In genomic region chr9:20384532-20385342, GRCm38 (mm10) we compare ENCODE assay signal across 8 mouse cellular contexts. TPM values are rescaled to one million over a fixed set of nuclear protein-coding genes. Genes with fewer than 3 reads are reported as not detected.
A peak's percentile ranks its signal among the peaks of the same experiment; 100 is the strongest.
DNase-seq lines count a peak whose midpoint lies in the region; ATAC-seq lines count a peak whose summit lies in the region.

Gene Zfp560, minus strand, starts transcription at chr9:20385177.

- peak within 1 kb of the TSS; percentile 88 for H3K27ac ChIP-seq in heart, embryonic 10.5 days
- peak within 1 kb of the TSS; percentile 75 for H3K27ac ChIP-seq in kidney, embryonic 15.5 days

- DNase-seq in B cell, adult 2 months = peak; percentile 94 to 95
- peak; percentile 96 for DNase-seq in brain, adult 2 months (ENCODE audit: low read depth, low spot score)
- DNase-seq in heart, embryonic 10.5 days (ENCODE audit: low spot score) = peak; percentile 95
- peak; percentile 91 for DNase-seq in liver
- peak; percentile 88 to 95 for DNase-seq in spleen, postnatal 4 days (ENCODE audit: low spot score in 2 of 2)

- no peaks in the 10 kb centered on the region for H3K27me3 ChIP-seq in heart, embryonic 10.5 days (ENCODE audit: insufficient read depth, poor library complexity, severe bottlenecking)
- H3K27me3 ChIP-seq in kidney, embryonic 15.5 days = no peaks in the 10 kb centered on the region

- peak within 1 kb of the TSS; percentile 74 for H3K4me3 ChIP-seq in heart, embryonic 10.5 days
- peak within 1 kb of the TSS; percentile 66 for H3K4me3 ChIP-seq in kidney, embryonic 15.5 days (replicated peaks)

- peak; percentile 100 for ATAC-seq in erythroblast, adult 5-6 weeks (replicated peaks; ENCODE audit: low FRiP score, poor library complexity, severe bottlenecking)
- ATAC-seq in kidney, embryonic 15.5 days (replicated peaks; ENCODE audit: low FRiP score) = peak; percentile 100
- ATAC-seq in monocyte, adult 5-6 weeks (replicated peaks; ENCODE audit: insufficient number of reproducible peaks, low FRiP score, low TSS enrichment, poor library complexity, severe bottlenecking) = peak; percentile 99

- 0 out of 2 replicates have a peak, but pooled peaks cover 3% of the 10 kb centered on the region for H3K4me1 ChIP-seq in heart, embryonic 10.5 days
- H3K4me1 ChIP-seq in kidney, embryonic 15.5 days = peaks cover 15% of the 10 kb centered on the region

- 5% methylated on average over 40 of the region's 40 CpGs for WGBS in heart, embryonic 10.5 days
- WGBS in kidney, embryonic 15.5 days = 3% methylated on average over 40 of the region's 40 CpGs

- peak within 1 kb of the TSS; percentile 63 for H3K9ac ChIP-seq in kidney, embryonic 15.5 days

- H3K36me3 ChIP-seq in heart, embryonic 10.5 days = no peaks in the 10 kb centered on the region
- no peaks in the 10 kb centered on the region for H3K36me3 ChIP-seq in kidney, embryonic 15.5 days

- peak within 1 kb of the TSS; percentile 82 for H3K4me2 ChIP-seq in kidney, embryonic 15.5 days

- no peaks in the 10 kb centered on the region for H3K9me3 ChIP-seq in heart, embryonic 10.5 days
- H3K9me3 ChIP-seq in kidney, embryonic 15.5 days (replicated peaks) = no peaks in the 10 kb centered on the region

RNA-seq across cellular contexts. Expression of gene Zfp560, which starts in this region (rescaled TPM):
- total RNA-seq in erythroblast, adult 5-6 weeks (2015; ENCODE audit: low replicate concordance) = 0.77 and 2.5 TPM in 2 replicates
- total RNA-seq in erythroblast, adult 5-6 weeks (2017; ENCODE audit: low replicate concordance) = 0.34 and 1.3 TPM in 2 replicates
- 20.9 and 25.0 TPM in 2 replicates for polyA plus RNA-seq in heart, embryonic 10.5 days (2016; fragmentation: Nextera tagmentation; extraction: Ambion mirVana)
- 32.9 and 35.6 TPM in 2 replicates for polyA plus RNA-seq in kidney, embryonic 15.5 days (2015; fragmentation: Nextera tagmentation; extraction: Ambion mirVana)
- 5.3 to 23.0 TPM (median 13.5 TPM) in 3 replicates for total RNA-seq in monocyte, adult 5-6 weeks (2017)

Comparison
In these comparisons a context has a peak if more than half of its experiments do, and no peak if none do; other contexts are left out.
1. Peak in every context shown above with its lines: DNase-seq, ATAC-seq, H3K4me3 ChIP-seq and H3K27ac ChIP-seq.